Mouse (Mus musculus): ENCODE data around the gene Dock4.

Gene Dock4

DNA sequence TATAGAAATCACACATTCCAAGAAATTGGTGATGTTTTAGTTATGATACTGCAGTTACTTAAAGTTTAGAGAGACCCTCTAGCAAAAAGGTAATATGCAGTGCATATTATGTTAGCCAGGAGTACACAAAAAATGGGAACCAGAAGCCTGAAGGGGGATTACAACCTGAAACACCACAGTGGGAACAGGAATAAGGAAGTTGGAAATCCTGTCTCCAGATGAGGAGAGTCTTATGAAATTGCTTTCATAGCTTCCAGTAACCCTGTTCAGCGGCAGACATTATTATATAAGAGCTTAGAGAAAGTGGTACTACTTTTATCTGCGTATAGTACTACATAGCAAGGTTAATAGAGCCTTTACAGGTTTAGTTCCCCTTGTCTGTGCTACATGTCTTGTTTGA is 210.1 kb downstream of the Dock4 start:
- no peak for DNase-seq (ENCODE audit: low read depth)

DNA sequence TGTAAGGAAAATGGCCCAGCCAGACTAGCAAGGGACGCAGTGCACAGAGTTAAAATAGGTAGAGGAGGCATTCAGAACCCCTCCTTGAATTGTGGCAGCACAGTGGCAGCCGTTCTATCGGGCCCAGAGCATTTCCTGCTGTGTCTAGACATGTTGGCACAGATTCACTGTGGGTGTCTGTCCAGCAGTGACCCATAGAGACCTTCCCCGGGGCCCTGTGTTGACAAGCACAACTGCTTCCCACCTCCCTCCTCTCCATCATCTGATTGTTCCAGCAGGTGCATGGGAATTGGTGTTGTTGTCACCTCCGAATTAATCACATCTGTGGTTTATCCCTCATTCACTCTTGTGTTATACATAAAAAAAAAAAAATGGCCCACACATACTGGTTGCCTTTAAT is 210.7 kb downstream of the Dock4 start:
- no peak for DNase-seq (ENCODE audit: low read depth)

DNA sequence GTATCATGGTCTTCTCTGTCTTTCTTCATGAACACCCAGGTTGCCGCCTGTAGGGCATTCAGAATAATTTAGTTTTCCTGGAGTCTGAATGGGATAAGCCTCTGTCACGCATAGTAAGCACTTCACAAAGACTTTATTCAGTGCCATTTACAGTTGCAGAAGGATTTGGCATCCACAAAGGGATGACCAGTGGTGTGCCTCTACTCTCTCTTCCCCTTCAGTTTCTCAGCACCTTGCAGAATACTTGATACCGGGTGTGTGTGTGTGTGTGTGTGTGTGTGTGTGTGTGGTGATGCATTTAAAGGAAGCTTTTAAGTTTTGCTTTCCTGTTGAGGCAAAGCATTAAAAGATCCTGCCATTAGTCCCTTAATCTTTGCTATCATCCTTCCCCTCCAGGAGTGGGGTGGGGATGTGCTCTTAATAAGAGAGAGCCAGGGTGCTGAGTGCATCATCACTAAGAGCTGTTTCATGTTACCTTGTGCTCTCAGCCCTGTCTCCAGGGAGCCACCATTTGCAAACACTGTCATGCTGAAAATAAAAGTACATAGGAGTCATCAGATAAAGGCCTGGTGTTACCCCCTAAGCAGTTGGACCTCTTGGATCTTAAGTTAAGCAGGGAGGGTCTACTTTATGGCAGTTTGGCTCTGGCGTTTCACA is 211.6 kb downstream of the Dock4 start:
- no peak for DNase-seq (ENCODE audit: low read depth)

DNA sequence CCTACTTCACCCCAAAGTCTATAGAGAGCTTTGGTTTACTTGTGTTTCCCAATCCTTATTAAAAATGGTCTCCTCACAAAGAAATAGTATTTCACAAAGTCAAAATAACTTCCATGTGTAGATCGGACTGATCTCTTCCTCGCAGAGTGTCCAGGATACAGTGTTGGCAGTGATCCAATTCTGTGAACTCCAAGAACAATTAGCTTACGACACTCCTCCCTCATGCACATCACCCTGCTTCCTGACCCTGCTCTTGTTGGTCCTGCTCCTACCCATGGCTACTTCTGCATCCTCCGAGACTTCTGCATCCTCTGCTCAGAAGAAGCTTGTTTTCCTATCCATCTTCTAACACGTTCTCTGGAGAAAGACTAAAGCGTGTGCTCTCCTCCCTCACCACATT is 213.9 kb downstream of the Dock4 start:
- DNase-seq (ENCODE audit: low read depth): no peak

DNA sequence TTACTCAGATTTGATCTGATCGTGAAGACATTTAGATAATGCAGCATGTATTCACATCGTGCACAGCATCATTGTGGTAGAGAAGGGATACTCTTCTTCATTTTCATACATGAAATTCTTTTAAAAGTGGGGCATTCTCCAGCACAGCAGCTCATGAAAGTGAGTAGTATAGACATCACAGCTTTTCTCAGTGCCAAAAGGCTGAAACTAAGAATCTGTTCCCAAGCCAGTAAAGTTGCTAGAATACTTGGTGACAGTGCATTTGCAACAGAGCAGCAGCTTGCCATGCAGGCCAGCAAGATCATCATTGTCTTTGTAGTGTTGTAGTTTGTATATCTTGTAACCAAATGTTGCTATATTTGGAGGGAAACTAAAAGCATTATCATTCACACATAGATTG is 223.7 kb downstream of the Dock4 start:
- DNase-seq (ENCODE audit: low read depth): no peak

DNA sequence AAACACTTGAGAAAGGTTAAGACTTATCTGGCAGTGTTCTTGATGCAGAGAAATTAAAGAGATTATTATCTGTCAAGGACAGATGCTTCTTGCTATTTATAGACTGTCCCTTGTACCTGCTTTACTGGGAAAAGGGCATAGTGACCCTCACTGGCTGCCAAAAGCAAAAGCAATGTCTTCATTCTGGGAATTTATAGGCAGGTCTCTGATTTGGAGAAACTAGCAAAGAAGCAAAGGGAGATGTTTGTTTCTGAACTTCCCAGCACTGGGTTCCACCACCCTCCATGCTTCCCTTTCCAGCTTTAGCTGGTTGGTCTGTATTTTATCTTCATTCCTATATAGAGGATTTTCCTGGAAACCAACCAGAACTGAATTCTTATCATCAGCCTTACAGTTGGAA is 225.0 kb downstream of the Dock4 start:
- DNase-seq (ENCODE audit: low read depth): no peak

DNA sequence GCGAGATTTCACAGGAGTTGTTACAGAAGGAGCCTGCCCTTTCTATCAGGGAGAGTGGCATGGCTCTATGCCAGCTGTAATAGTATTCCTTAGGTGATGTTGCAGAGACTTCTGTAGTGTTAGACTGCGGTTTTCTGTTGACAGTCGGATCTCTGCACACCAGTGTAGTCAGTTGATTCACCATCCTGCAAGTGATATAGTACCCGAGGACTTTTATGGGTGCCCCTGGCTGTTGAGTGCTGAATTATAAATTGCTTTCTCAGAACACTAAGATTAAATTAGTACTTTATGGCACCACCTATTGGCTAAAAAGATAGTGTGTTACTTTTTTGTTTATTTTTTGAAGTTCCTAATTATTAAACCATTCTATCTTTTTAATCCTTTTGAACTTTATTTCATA is 234.0 kb downstream of the Dock4 start:
- no peak for DNase-seq (ENCODE audit: low read depth)

DNA sequence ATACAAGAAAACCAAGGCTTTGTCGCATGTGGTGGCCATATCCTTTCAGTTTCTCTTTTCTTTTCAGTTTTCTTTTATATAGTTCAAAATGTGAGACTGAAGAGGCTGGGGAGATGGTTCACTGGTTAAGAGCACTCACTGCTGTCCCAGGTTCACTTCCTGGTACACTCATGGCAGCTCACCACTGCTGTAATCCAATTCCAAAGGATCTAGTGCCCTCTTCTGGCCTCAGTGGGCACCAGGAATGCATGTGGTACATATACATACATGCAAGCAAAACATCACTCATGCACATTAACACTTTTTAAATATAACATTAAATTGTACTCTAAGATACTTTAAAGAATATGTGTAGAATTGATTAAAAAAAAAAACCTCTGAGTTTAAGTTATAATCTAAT is 234.8 kb downstream of the Dock4 start:
- peak; percentile 3 for DNase-seq (ENCODE audit: low read depth)

DNA sequence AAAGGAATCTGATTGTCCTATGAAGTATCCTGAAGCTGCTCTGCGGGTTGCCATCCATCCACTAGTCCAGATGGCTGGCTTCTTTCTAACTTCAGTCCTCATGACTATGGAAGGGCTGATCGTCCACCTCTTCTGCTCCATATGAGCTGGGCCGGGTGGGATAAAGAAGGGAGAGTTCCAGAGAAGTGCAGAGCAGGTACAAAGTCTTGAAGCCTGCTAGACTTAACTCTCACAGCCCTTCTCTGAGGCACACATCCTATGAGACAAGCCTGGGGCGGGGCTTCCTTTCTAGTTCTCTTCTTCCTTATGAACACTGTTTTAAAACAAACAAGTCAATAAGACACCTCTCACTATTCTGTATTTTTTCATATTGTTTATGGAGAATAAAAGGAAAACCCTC is 245.7 kb downstream of the Dock4 start:
- DNase-seq (ENCODE audit: low read depth): no peak

DNA sequence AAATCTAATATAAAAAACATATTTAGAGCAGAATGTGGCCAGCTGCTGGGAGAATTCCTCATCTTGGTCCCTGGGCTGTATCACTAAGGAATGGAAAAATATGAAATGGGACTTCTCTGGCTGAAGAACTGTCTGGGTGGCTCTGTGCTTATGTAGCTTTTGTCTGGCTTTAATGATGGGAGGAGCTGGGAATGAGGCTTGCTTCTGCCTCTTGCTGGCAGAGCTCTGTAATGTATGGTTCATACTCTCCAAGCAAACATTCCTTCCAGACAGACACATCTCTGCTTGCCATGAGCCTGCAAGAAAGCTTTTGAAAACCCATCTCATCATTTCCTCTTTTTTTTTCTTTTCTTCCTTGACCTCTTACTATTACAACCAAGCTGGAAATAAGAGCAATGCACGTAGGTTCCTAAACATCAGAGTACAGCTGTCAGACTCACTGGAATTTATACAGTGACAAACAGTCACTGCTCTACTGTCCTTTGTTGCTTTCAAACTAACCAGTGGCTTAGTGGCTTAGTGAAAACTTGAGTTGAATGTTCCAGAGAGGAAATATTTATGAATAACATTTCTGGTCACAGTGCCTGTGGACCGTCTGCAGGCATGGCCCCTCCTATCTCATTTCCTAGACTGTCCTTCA is 248.4 kb downstream of the Dock4 start:
- DNase-seq (ENCODE audit: low read depth): no peak

DNA sequence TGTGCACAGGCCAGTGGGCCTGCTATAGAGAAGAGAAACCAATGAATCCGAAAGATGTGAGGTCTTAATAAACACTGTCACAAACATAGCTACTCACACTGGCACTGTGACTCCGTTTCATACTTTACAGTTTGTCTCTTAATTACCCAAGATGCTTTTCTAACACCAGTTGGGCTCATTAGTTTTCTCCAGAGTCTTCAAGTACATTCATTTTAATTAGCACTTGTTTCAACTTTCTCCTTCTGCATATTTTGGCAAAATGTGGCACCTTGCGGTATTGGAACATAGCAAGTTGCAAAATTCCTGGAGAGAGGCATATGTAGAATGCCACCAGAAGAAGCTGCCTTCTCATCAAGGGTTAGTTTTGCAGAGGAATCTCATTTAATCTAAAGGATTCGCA is 252.6 kb downstream of the Dock4 start:
- DNase-seq (ENCODE audit: low read depth): no peak

DNA sequence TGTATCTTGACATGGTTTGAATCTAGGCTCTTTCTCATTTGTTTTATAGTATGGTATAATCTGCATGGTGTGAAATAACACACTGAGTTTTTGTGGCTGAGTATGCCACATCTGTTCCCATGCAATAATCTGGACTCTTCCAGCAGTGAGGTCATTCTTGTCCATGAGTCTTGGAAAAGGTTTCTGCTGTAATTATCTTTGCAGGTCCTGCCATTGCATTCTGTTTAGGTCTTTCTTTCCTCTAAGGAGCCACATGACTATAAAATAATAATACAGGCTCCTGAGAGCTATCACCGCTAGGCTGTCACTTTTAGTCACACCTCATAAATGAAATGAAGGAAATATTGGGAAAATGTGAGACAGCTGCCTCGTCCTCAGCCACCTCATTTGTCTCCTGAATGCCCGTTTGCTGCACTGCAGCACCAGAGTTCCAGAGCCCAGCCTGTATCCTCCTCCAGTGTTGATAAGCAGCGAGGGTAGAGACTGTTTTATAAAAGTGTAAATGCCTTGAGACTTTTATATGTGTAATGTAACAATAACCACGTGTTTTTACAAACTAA is 256.6 kb downstream of the Dock4 start:
- no peak for DNase-seq (ENCODE audit: low read depth)

DNA sequence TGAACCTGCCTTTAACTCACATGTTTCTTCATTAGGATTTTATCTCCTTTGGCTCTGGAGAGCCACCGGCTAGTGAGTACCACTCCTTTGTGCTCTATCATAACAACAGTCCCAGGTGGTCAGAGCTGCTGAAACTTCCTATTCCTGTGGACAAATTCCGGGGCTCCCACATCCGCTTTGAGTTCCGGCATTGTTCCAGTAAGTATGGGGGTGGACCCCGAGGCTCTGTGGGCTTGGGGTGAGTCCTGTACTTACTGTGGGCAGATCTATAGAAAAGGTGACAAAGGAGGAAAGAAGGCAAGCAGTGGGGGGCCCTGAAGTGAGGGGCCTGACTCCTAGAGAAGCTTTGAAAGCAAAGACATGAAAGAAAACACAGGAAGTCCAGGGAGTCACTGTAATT is 258.5 kb downstream of the Dock4 start:
- DNase-seq (ENCODE audit: low read depth): no peak

DNA sequence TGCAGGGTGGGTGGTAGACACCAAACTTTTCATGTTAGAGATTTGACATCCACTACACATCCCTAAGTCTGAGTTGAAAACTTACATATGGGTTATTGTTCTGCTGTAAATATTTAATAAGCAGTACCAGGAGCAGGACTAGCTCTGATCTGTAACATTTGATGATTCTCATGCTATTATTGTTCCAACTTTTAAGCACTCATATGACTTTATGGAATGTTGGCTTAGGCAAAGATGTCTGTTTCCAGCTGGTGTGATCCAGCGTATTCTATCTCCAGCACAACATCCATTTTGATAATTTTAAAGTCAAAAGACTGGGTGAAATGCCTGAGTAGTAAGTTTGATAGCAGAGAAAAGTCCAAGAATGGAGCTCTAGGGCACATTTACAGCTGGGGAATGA is 261.4 kb downstream of the Dock4 start:
- DNase-seq (ENCODE audit: low read depth): no peak

DNA sequence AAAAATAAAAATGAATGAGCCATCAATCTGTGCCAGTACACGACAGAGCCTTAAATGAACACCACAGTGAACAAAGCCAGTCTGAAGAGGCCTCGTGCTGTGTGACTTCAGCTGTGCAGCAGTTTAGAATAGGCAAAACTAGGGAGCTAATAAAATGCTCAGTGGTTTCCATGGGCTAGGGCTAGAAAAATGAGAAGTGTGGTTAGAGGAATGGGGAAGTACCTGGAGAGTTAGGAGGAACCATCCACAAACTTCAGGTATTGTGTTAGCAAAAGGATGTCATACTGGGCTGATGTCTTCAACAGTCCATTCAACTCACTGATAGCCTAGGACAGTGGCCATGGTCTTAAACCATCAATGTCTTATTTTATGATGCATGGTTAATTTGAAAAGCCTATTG is 263.3 kb downstream of the Dock4 start:
- no peak for DNase-seq (ENCODE audit: low read depth)

DNA sequence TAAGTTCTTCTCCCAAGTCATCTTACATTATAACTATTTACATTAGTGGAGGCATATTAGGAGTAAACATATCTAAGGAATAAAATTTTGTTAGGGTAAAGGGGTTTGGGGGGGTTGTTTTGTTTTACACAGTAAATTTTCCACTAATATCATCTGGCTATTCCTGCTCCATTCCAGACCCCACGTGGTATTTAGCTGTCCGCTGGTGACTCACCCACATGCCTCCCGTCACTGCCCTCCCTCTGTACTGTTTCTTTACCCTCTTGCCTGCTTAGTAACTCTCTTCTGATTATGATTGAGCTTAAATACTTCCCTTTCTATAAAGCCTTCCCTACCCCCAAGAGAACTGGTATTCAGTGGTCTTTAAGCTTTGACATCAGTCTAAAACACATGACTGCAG is 266.5 kb downstream of the Dock4 start:
- no peak for DNase-seq (ENCODE audit: low read depth)

DNA sequence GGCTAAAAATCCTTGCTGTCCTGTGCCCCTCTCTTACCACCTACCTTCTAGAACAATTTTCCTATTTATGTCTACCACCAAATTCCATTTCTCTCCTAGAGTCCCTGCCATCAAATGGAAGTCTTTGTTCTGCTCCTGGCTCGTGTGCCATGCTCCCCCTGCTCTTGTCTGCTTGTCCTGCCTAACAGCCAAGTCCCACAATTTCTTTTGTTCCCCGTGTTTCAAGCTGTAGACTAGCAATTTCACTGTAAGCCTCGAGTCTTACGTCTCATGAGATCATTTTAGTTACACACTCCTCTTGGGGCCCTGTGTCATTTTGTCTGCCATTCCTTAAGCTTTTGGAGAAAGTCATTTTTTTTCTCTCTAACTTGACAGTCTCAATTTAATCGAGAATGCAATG is 268.5 kb downstream of the Dock4 start:
- DNase-seq (ENCODE audit: low read depth): no peak

DNA sequence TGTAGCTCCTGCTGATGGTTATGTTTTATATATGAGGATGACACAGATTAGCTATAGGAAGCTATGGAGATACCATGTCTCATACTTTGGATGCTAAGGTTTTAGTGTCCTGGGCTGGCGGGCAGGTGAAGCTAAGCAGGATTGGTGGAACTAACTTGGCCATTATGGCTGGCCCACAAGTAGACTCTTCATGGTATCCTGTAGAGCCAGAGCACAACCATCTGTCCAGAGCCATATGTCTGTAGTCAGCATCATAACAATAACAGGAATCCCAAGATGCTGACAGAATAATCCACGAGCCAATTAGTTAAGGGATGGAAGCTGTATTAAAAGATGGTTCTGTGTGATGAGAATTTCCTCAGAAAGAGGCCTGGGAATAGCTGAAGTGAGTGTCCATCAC is 269.4 kb downstream of the Dock4 start:
- DNase-seq (ENCODE audit: low read depth): no peak

DNA sequence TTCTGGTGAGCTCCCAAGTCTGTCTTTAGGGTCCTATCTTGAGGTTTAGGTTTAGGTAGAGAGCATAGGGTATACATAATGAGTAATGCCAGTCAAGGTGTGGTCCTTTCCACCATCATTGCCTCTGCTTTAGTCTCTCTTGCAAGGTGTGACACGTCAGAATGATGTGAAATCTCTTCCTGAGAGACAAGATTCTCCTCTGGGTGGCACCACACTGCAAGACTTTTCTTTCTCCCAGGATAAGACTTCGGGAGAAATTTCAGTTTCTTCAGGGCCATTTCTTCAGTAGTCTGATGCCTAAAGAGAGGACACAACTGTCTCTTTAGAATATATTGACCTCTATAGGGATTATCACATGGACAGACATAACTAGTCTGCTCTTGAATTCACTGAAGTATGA is 282.6 kb downstream of the Dock4 start:
- no peak for DNase-seq (ENCODE audit: low read depth)

DNA sequence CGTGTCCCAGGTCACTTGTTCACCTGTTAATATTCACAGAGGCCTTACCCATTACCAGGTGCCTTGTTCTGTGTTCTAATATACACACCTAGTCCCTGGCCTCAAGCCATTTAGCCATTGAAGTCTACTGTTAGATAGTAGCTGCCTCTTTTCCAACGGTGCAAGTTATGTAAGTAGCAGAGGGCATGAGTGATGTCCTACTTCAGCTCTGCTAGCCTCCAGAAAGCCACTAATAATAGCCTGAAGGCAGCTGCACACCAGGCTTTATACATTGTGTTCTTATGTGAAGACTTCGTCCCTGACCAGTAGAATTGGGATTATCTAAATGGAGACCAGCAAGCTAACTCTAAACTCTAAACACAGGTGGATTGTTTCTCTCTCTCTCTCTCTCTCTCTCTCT is 285.0 kb downstream of the Dock4 start:
- DNase-seq (ENCODE audit: low read depth): no peak

DNA sequence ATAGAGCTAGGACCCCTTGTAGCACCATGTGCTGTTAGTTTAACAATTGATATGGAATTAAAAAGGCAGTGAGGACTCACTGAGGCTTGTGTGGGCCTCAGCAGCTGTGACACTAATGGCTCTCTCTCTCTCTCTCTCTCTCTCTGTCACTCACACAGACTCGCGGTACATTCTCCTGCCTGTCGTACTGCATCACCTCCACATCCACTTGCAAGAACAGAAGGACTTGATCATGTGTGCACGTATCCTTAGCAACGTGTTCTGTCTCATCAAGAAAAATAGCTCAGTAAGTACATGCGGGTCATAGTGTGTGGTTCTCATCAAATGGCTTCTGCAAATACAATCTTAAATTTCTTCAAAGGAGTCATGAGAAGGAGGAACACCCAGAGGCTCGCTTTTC is 299.7 kb downstream of the Dock4 start:
- no peak for DNase-seq (ENCODE audit: low read depth)

DNA sequence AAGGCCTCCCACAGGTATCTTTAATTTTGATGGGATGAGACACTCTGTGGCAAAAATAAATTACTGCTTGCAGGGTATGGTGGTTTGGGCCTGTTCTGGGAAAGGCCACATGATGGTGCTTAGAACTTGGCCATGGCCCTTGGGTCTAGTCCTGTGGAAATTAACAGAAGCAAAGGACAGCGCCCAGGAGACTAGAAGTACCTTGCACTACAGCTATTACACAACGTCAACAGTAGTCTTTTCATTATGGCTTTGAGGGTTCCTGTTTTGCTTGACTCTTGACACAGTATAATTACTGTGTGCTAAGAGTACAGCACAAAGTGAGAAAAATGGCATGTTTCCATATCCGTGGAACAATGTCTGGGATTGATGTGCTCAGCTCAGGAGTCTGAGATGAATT is 300.3 kb downstream of the Dock4 start:
- DNase-seq (ENCODE audit: low read depth): no peak

DNA sequence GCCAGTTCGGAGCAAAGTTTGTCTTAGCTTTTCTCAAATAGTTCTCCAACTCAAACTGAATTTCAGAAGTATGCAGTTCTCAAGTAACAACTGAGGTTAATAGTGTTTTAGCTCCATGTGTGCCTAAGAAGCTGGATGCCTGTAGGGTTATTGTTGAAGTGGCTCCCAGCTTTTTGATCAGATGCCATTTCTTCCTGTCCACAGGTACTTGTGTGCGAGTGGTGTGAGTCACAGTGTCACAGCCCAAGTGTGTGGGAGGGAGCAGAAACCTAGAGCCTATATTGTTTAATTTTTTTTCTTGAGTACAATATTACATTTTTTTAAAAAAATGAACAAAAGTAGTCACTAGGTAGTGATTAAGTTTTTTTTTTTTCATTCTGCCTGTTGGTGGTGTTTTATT is 313.5 kb downstream of the Dock4 start:
- DNase-seq (ENCODE audit: low read depth): no peak

DNA sequence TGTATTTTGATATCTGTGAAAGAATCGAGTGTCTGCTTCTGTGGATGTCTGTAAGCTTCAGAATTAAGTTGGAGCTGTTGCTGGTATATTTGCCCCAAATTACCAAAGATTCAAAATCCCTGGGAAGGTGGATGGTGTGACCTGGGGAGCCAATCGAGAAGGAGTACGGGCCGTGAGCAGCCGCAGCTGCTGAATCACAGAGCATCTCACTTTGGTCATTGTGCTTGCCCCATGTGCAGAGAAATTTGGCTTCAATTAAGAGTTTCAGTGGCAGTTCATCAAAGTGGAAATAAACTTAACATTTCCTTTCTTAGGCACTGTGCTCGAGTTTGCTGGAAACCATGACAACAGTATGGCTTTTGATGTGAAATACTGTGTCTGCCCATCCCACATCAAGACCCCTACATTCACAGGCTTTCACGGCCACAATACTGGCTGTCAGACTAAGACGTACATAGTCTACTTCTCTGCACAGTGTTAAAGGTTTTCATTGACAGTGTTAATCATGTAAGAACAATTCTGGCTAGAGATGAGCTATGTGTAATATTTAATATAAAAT is 321.6 kb downstream of the Dock4 start:
- no peak for DNase-seq (ENCODE audit: low read depth)

All from c-Kit-positive CD71-positive TER-119-negative erythroid progenitor cells, embryonic 14.5 days (primary cell).